Mouse (Mus musculus): ENCODE measurements around the gene Krt222.

The Krt222 gene

DNA sequence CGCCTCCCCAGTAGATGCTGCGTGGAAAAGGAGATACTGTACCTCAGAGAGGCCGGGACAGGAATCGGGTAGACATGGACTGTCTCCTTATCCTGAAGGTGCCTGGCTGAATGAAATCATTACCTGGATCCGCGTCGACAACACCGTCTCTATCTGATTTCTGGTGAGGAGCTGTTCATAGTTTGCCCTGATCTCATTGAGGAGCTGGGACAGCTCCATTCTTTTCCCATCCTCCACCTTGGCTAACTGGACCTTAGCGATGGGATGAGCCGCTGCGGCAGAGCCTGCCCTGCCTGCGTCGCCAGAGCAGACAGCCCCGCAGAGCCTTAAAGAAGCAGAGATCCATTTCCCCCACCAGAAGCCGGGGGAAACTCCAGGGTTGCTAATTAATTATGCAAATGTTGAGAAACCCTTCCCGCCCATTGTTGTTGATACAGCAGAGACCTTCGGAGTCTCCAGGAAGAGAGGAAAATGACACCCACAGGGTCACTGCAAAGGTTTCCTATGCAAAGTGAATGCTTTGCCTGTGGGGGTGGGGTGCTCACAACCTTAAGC is at the start of gene Krt222:
Gene Krt222 (minus strand): TSS at position 266 of the 555 bp plus-strand sequence.
- in situ Hi-C loops (cut with MboI; ENCODE audit: low pct_unique_long_range_greater_than_20kb in 1 of 2, low sequenced_read_pairs in 2 of 2, unreplicated experiment in 1 of 2) = no loop called here

GRCm38 (mm10) chr11:99292846-99293245 is 49.0 kb upstream of the Krt222 start:
- in situ Hi-C loops (cut with MboI; ENCODE audit: low pct_unique_long_range_greater_than_20kb in 1 of 2, low sequenced_read_pairs in 2 of 2, unreplicated experiment in 1 of 2) = loop anchor here in 1 of 2 experiments (10.0 kb wide), 1 partner anchor 118 kb away; no protein-coding TSS in a partner anchor

GRCm38 (mm10) chr11:99284833-99285312 is 41.0 kb upstream of the Krt222 start, which contains the start of gene Krt24:
Gene Krt24, minus strand, starts transcription at chr11:99285262.
- in situ Hi-C loops (cut with MboI; ENCODE audit: low pct_unique_long_range_greater_than_20kb in 1 of 2, low sequenced_read_pairs in 2 of 2, unreplicated experiment in 1 of 2) = no loop called here

GRCm38 (mm10) chr11:99284011-99284410 is 40.1 kb upstream of the Krt222 start:
- in situ Hi-C loops (cut with MboI; ENCODE audit: low pct_unique_long_range_greater_than_20kb in 1 of 2, low sequenced_read_pairs in 2 of 2, unreplicated experiment in 1 of 2) = no loop called here

GRCm38 (mm10) chr11:99283334-99283733 is 39.4 kb upstream of the Krt222 start:
- in situ Hi-C loops (cut with MboI; ENCODE audit: low pct_unique_long_range_greater_than_20kb in 1 of 2, low sequenced_read_pairs in 2 of 2, unreplicated experiment in 1 of 2) = no loop called here

DNA sequence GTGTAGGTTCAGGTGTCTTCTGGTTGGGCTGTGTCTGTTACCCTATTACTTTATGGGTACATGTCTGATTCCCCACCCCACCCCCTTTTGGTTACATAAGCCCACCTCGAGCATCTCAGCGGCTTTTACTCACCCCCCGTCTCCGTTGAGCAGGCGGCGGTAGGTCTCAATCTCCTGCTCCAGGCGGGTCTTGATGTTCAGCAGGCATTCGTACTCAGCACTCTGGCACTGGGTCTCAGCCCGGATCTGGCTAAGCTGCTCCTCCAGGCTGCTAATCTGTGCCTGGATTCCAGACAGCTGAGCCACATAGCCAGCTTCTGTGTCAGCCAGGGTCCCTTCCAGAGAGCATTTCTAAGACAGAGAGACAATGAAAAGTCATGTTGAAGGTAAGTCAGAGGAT is 37.2 kb upstream of the Krt222 start:
- in situ Hi-C loops (cut with MboI; ENCODE audit: low pct_unique_long_range_greater_than_20kb in 1 of 2, low sequenced_read_pairs in 2 of 2, unreplicated experiment in 1 of 2) = no loop called here

GRCm38 (mm10) chr11:99279986-99280385 is 36.1 kb upstream of the Krt222 start:
- in situ Hi-C loops (cut with MboI; ENCODE audit: low pct_unique_long_range_greater_than_20kb in 1 of 2, low sequenced_read_pairs in 2 of 2, unreplicated experiment in 1 of 2) = no loop called here

- in situ Hi-C loops (cut with MboI; ENCODE audit: low pct_unique_long_range_greater_than_20kb in 1 of 2, low sequenced_read_pairs in 2 of 2, unreplicated experiment in 1 of 2) = no loop called here
These were observed 32.9 kb upstream of the Krt222 start for GRCm38 (mm10) chr11:99276786-99277185.

DNA sequence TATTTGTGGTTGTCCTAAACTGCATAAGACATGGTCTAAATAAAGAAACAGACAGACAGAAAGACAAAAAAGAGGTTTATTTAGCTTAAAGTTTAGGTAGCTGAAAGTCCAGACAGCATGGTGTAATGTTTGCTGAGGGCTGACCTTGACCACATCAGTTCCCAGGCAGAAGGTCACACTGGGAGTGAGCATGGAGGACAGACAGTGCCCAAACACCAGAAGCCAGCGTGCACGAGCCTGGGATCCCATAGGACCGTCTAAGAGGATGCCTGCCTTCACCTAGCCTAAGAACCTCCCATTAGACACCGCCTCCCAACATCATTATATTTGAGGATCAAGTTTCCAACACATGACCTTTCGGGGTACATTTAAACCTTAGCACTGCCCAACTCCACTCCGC is 31.7 kb upstream of the Krt222 start:
- in situ Hi-C loops (cut with MboI; ENCODE audit: low pct_unique_long_range_greater_than_20kb in 1 of 2, low sequenced_read_pairs in 2 of 2, unreplicated experiment in 1 of 2) = no loop called here

DNA sequence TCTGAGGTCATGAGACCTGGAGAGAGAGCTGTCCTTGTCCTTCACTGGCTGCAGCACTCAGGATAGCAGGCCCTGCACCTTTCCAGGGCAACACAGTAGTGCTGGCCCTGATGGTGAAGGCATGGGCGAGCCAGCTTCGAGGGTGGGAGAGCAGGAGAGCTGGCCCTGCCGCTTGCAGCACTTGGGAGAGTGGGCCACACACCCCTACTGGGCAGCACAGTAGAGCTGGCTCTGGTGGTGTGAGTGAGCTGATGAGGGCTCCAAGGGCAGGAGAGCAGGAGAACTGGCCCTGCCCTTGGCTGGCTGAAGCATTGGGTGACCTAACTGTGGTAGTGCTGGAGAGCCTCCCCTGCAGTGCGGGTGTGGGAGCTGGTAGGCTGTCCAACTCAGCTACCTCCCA is 28.8 kb upstream of the Krt222 start:
- in situ Hi-C loops (cut with MboI; ENCODE audit: low pct_unique_long_range_greater_than_20kb in 1 of 2, low sequenced_read_pairs in 2 of 2, unreplicated experiment in 1 of 2) = no loop called here

GRCm38 (mm10) chr11:99269192-99269591 is 25.3 kb upstream of the Krt222 start:
- in situ Hi-C loops (cut with MboI; ENCODE audit: low pct_unique_long_range_greater_than_20kb in 1 of 2, low sequenced_read_pairs in 2 of 2, unreplicated experiment in 1 of 2) = no loop called here

DNA sequence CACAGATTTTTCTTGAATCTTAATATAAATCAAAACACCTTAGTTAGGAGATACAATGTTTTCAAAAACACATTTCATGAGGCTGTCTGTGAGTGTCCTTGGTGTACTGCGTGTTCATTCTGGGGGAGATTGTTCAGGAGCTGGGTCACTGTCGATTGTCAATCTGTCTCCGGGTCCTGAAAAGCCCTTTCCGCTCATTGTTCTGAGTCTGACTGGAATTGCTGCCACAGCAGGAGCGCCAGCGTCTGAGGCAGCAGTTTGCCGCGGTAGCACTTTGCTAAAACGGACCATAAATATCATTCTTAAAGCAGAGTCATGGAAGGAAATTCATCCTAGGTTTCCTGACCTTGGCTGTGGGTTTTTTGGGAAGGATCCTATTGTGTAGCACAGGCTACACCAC is 21.9 kb upstream of the Krt222 start:
- in situ Hi-C loops (cut with MboI; ENCODE audit: low pct_unique_long_range_greater_than_20kb in 1 of 2, low sequenced_read_pairs in 2 of 2, unreplicated experiment in 1 of 2) = no loop called here

- in situ Hi-C loops (cut with MboI; ENCODE audit: low pct_unique_long_range_greater_than_20kb in 1 of 2, low sequenced_read_pairs in 2 of 2, unreplicated experiment in 1 of 2) = no loop called here
These were observed 21.3 kb upstream of the Krt222 start for GRCm38 (mm10) chr11:99265220-99265619.

GRCm38 (mm10) chr11:99256213-99256612 is 12.3 kb upstream of the Krt222 start:
- in situ Hi-C loops (cut with MboI; ENCODE audit: low pct_unique_long_range_greater_than_20kb in 1 of 2, low sequenced_read_pairs in 2 of 2, unreplicated experiment in 1 of 2) = no loop called here

GRCm38 (mm10) chr11:99255316-99255715 is 11.4 kb upstream of the Krt222 start:
- in situ Hi-C loops (cut with MboI; ENCODE audit: low pct_unique_long_range_greater_than_20kb in 1 of 2, low sequenced_read_pairs in 2 of 2, unreplicated experiment in 1 of 2) = no loop called here

DNA sequence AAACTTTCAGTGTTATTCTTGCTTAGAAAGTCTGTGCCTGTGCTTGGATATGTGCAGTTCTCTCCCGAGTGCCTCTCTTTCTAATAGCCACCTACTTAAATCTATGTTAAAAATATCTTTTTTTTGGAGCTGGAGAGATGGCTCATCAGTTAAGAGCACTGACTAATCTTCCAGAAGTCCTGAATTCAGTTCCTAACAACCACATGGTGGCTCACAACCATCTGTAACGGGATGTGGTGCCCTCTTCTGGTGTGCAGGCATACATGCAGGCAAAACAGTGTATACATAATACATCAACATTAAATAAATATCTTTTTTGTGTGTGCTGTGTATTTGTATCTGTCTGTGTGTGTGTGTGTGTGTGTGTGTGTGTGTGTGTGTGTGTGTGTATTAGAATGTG is 10.0 kb upstream of the Krt222 start:
- in situ Hi-C loops (cut with MboI; ENCODE audit: low pct_unique_long_range_greater_than_20kb in 1 of 2, low sequenced_read_pairs in 2 of 2, unreplicated experiment in 1 of 2) = no loop called here

GRCm38 (mm10) chr11:99252671-99253070 is 8.8 kb upstream of the Krt222 start:
- in situ Hi-C loops (cut with MboI; ENCODE audit: low pct_unique_long_range_greater_than_20kb in 1 of 2, low sequenced_read_pairs in 2 of 2, unreplicated experiment in 1 of 2) = no loop called here

- in situ Hi-C loops (cut with MboI; ENCODE audit: low pct_unique_long_range_greater_than_20kb in 1 of 2, low sequenced_read_pairs in 2 of 2, unreplicated experiment in 1 of 2) = no loop called here
These were observed 6.8 kb upstream of the Krt222 start for GRCm38 (mm10) chr11:99250666-99251065.

- in situ Hi-C loops (cut with MboI; ENCODE audit: low pct_unique_long_range_greater_than_20kb in 1 of 2, low sequenced_read_pairs in 2 of 2, unreplicated experiment in 1 of 2) = no loop called here
These were observed 6.4 kb upstream of the Krt222 start for GRCm38 (mm10) chr11:99250241-99250640.

GRCm38 (mm10) chr11:99249115-99249514 is 5.2 kb upstream of the Krt222 start:
- in situ Hi-C loops (cut with MboI; ENCODE audit: low pct_unique_long_range_greater_than_20kb in 1 of 2, low sequenced_read_pairs in 2 of 2, unreplicated experiment in 1 of 2) = no loop called here

DNA sequence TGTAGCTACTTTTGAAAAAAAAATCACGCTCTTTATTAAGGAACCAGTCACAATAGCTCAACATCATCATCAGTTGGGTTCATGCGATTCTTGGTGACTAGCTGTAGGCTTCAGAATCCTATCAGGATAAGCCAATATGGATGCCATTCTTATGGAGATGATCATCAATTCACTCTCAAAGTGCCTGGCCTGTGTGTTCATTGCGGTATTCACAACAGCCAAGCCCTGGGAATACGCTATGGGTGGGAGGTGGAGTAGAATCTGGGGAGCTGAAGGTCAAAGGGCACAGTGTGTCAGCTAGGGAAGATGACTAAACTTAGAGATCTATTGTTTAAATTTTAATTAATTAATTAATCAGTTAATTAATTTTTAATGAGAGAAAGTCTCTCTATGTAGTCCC is 4.0 kb upstream of the Krt222 start:
- in situ Hi-C loops (cut with MboI; ENCODE audit: low pct_unique_long_range_greater_than_20kb in 1 of 2, low sequenced_read_pairs in 2 of 2, unreplicated experiment in 1 of 2) = no loop called here

Data from mouse embryonic stem cell (cell line).